In genomic region chrX:108834090-108834774, GRCm38 (mm10) we compare ENCODE assay signal across 8 mouse cellular contexts. TPM values are rescaled to one million over a fixed set of nuclear protein-coding genes. Genes with fewer than 3 reads are reported as not detected.
DNase-seq lines count a peak whose midpoint lies in the region; ATAC-seq and TF ChIP-seq lines count a peak whose summit lies in the region.

Gene Brwd3 (minus strand): TSS chrX:108834372.

- no peaks in the 10 kb centered on the region for H3K27me3 ChIP-seq in G1E (ENCODE audit: insufficient read depth, low read length)
- H3K27me3 ChIP-seq in forebrain, embryonic 16.5 days (replicated peaks; ENCODE audit: control insufficient read depth, insufficient read depth, low read length): no peaks in the 10 kb centered on the region
- no peaks in the 10 kb centered on the region for H3K27me3 ChIP-seq in lung, embryonic 15.5 days

- peak; percentile 89 for ATAC-seq in G1E (ENCODE audit: extremely low read depth, insufficient number of reproducible peaks, low FRiP score, poor library complexity, severe bottlenecking)
- peak; percentile 95 for ATAC-seq in forebrain, embryonic 16.5 days
- peak; percentile 97 for ATAC-seq in lung, embryonic 15.5 days (ENCODE audit: borderline replicate concordance, extremely low read depth, low FRiP score, low TSS enrichment)

- peak within 1 kb of the TSS; percentile 52 for H3K4me2 ChIP-seq in forebrain, embryonic 16.5 days (ENCODE audit: low read length)
- H3K4me2 ChIP-seq in lung, embryonic 15.5 days: peak within 1 kb of the TSS; percentile 58

- H3K9ac ChIP-seq in forebrain, embryonic 16.5 days (replicated peaks; ENCODE audit: low read depth, low read length): peak within 1 kb of the TSS; percentile 64
- peak within 1 kb of the TSS; percentile 49 for H3K9ac ChIP-seq in lung, embryonic 15.5 days

- DNase-seq in G1E (ENCODE audit: low spot score): peak; percentile 55
- peak; percentile 76 to 82 for DNase-seq in cerebellum, adult 18-20 months
- DNase-seq in heart, postnatal 4 days: peak; percentile 82
- DNase-seq in layer of hippocampus, adult 8-10 months (ENCODE audit: low spot score in 2 of 2): peak; percentile 79 to 87
- peak; percentile 91 for DNase-seq in ovary, adult 18-20 months (ENCODE audit: low spot score)
- DNase-seq in thymus, postnatal 0 days (ENCODE audit: low spot score): peak; percentile 89

- 22% methylated on average over 29 of the region's 39 CpGs for WGBS in forebrain, embryonic 16.5 days
- WGBS in lung, embryonic 15.5 days: 11% methylated on average over 35 of the region's 39 CpGs

- H3K4me3 ChIP-seq in G1E (ENCODE audit: low read depth, low read length): peak within 1 kb of the TSS; percentile 74
- H3K4me3 ChIP-seq in forebrain, embryonic 16.5 days (replicated peaks; ENCODE audit: low read length): peak within 1 kb of the TSS; percentile 64
- H3K4me3 ChIP-seq in lung, embryonic 15.5 days: peak within 1 kb of the TSS; percentile 56

- H3K9me3 ChIP-seq in G1E (replicated peaks): no peaks in the 10 kb centered on the region
- H3K9me3 ChIP-seq in forebrain, embryonic 16.5 days (ENCODE audit: control insufficient read depth, low read length): no peaks in the 10 kb centered on the region
- no peaks in the 10 kb centered on the region for H3K9me3 ChIP-seq in lung, embryonic 15.5 days

- no peak for TF ChIP-seq CTCF in G1E (IDR thresholded peaks at IDR 0.05; ENCODE audit: low read depth, low read length)

- peaks cover 2% of the 10 kb centered on the region for H3K36me3 ChIP-seq in G1E (replicated peaks)
- no peaks in the 10 kb centered on the region for H3K36me3 ChIP-seq in forebrain, embryonic 16.5 days (ENCODE audit: control insufficient read depth, insufficient read depth)
- H3K36me3 ChIP-seq in lung, embryonic 15.5 days: no peaks in the 10 kb centered on the region

- H3K4me1 ChIP-seq in G1E (ENCODE audit: insufficient read depth, low read depth, low read length): no peaks in the 10 kb centered on the region; the same call in 1 of the 2 replicates
- no peaks in the 10 kb centered on the region for H3K4me1 ChIP-seq in forebrain, embryonic 16.5 days (replicated peaks; ENCODE audit: control insufficient read depth, insufficient read depth, low read length)
- no peaks in the 10 kb centered on the region for H3K4me1 ChIP-seq in lung, embryonic 15.5 days

- H3K27ac ChIP-seq in forebrain, embryonic 16.5 days (ENCODE audit: low read length): peak within 1 kb of the TSS; percentile 87
- H3K27ac ChIP-seq in lung, embryonic 15.5 days: peak within 1 kb of the TSS; percentile 84

RNA-seq across cellular contexts. Expression of gene Brwd3, which starts in this region (rescaled TPM):
- total RNA-seq in G1E (2014; fragmentation: Nextera tagmentation) (40.1 and 40.7 TPM in 2 replicates), G1E (2017) (9.5 and 11.9 TPM in 2 replicates)
- polyA plus RNA-seq in G1E (2012): 0.74 and 1.2 TPM in 2 replicates
- 3.2 and 3.8 TPM in 2 replicates for polyA plus RNA-seq in forebrain, embryonic 16.5 days (2015; fragmentation: Nextera tagmentation; extraction: Ambion mirVana)
- total RNA-seq in heart, postnatal 4 days (2021): 1 to 10 TPM; 7.4 to 8.6 TPM
- 10 to 100 TPM; 10.7 to 15.0 (median 13.2) TPM for total RNA-seq in layer of hippocampus, adult 8-10 months (2022)
- polyA plus RNA-seq in lung, embryonic 15.5 days (2015; fragmentation: Nextera tagmentation; extraction: Ambion mirVana): 3.8 and 4.9 TPM in 2 replicates
- polyA plus RNA-seq in thymus, postnatal 0 days (2015; fragmentation: Nextera tagmentation; extraction: Ambion mirVana): 3.7 and 4.4 TPM in 2 replicates

Comparison
In these comparisons a context has a peak if more than half of its experiments do, and no peak if none do; other contexts are left out.
1. Peak in every context shown above with its lines: DNase-seq, ATAC-seq, H3K4me3 ChIP-seq and H3K27ac ChIP-seq.